Mouse (Mus musculus) midbrain, embryonic 12.5 days (tissue): ENCODE results near the gene Ap3m1. TPM values are rescaled to one million over a fixed set of nuclear protein-coding genes. Genes with fewer than 3 reads are reported as not detected.

Experiments used
- ATAC-seq: fragments of 200-750 bp; cut with Nextera tagmentation; 2 replicates; pipeline ENCODE4 v1.8.0; 2017; ENCODE audit warnings: low read depth, moderate TSS enrichment, moderate library complexity; ENCODE audit not compliant: low FRiP score
- H3K27ac ChIP-seq: fragments of 300-500 bp; sonication (generic); replicated peaks from 2 replicates; pipeline ENCODE4 v1.5.1; 2016; ENCODE audit warnings: mild to moderate bottlenecking
- H3K27me3 ChIP-seq: fragments of 300-500 bp; sonication (generic); 2 replicates; pipeline ENCODE4 v1.6.1; 2016; ENCODE audit warnings: mild to moderate bottlenecking
- H3K36me3 ChIP-seq: fragments of 300-500 bp; sonication (generic); 2 replicates; pipeline ENCODE4 v1.6.1; 2016
- H3K4me1 ChIP-seq: fragments of 300-500 bp; sonication (generic); 2 replicates; pipeline ENCODE4 v1.6.1; 2016
- H3K4me2 ChIP-seq: fragments of 300-500 bp; sonication (generic); replicated peaks from 2 replicates; pipeline ENCODE4 v1.6.1; 2016; ENCODE audit warnings: mild to moderate bottlenecking, moderate library complexity
- H3K4me3 ChIP-seq: fragments of 300-500 bp; sonication (generic); 2 replicates; pipeline ENCODE4 v1.5.1; 2016; ENCODE audit warnings: mild to moderate bottlenecking
- H3K9ac ChIP-seq: fragments of 300-500 bp; sonication (generic); replicated peaks from 2 replicates; pipeline ENCODE4 v1.6.1; 2016; ENCODE audit warnings: mild to moderate bottlenecking, moderate library complexity
- H3K9me3 ChIP-seq: fragments of 300-500 bp; sonication (generic); 2 replicates; pipeline ENCODE4 v1.6.1; 2016; ENCODE audit warnings: mild to moderate bottlenecking
- WGBS: fragments of 180-500 bp; shearing (Covaris S2); methylation state at CpG from one replicate; pipeline ENCODE4 v1.1.7; 2016; 5-methylcytosine and 5-hydroxymethylcytosine counted together
- polyA plus RNA-seq: library from polyadenylated mRNA; unstranded; fragments of >200 nt; fragmentation: Nextera tagmentation; extraction: Ambion mirVana; gene quantifications from 2 replicates; pipeline ENCODE4 v1.2.1, GENCODE M21; 2016

Gene Ap3m1
- polyA plus RNA-seq, 1 experiment from 2014 or later, result 121 TPM

GRCm38 (mm10) chr14:20995497-20995896 is 56.8 kb downstream of the Ap3m1 start:
- WGBS, result 92% methylated on average over 2 of the region's 2 CpGs
- Histone ChIP-seq H3K4me3 (no peak overlapping the region), H3K27me3 (no peaks in the 10 kb centered on the region), H3K9me3 (no peaks in the 10 kb centered on the region), H3K36me3 (peaks cover 4% of the 10 kb centered on the region; the same call in 1 of the 2 replicates), H3K9ac (no peak overlapping the region), H3K4me1 (no peaks in the 10 kb centered on the region; the same call in 1 of the 2 replicates), H3K27ac (no peak overlapping the region), H3K4me2 (no peak overlapping the region)
- ATAC-seq, result no peak

DNA sequence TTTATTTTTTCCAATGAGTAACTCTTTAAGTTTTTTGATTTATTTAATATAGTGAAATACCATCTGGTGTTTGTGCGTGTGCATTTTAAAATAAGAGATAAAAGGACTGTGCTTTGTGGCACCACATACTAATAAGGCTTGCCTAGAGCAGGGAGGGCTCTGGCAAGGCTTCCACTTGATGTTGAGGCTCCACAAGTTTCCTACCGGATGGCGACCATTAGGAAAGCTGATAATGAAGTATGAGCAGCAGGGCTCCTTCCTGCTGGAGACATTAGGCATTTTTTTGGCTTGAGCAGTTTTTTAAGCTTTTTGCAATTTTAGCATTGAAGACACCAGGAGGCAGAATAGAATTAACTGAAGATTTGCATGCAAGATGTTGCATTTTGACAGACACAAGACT is 57.8 kb downstream of the Ap3m1 start:
- no peaks in the 10 kb centered on the region for H3K27me3 ChIP-seq
- no peak overlapping the region for H3K27ac ChIP-seq
- no peak overlapping the region for H3K4me3 ChIP-seq
- 90% methylated on average over 3 of the region's 3 CpGs for WGBS
- no peak overlapping the region for H3K9ac ChIP-seq
- H3K36me3 ChIP-seq, result peaks cover 4% of the 10 kb centered on the region; the same call in 1 of the 2 replicates
- no peaks in the 10 kb centered on the region; the same call in 1 of the 2 replicates for H3K4me1 ChIP-seq
- H3K4me2 ChIP-seq, result no peak overlapping the region
- H3K9me3 ChIP-seq, result no peaks in the 10 kb centered on the region
- ATAC-seq, result no peak

GRCm38 (mm10) chr14:20993067-20993691 is 59.1 kb downstream of the Ap3m1 start:
- ATAC-seq, result no peak
- Histone ChIP-seq H3K36me3 (peaks cover 4% of the 10 kb centered on the region; the same call in 1 of the 2 replicates), H3K9me3 (no peaks in the 10 kb centered on the region), H3K4me1 (no peaks in the 10 kb centered on the region; the same call in 1 of the 2 replicates), H3K4me2 (no peak overlapping the region), H3K27ac (no peak overlapping the region), H3K4me3 (no peak overlapping the region), H3K9ac (no peak overlapping the region), H3K27me3 (no peaks in the 10 kb centered on the region)
- WGBS, result 57% methylated on average over 3 of the region's 3 CpGs

- Histone ChIP-seq H3K36me3 (peaks cover 4% of the 10 kb centered on the region; the same call in 1 of the 2 replicates), H3K4me2 (no peak overlapping the region), H3K4me1 (no peaks in the 10 kb centered on the region), H3K4me3 (no peak overlapping the region), H3K27ac (no peak overlapping the region), H3K9ac (no peak overlapping the region), H3K9me3 (no peaks in the 10 kb centered on the region), H3K27me3 (no peaks in the 10 kb centered on the region)
- no peak for ATAC-seq
- WGBS, result 97% methylated on average over 1 of the region's 1 CpGs
Observed at GRCm38 (mm10) chr14:20991492-20991891, 60.8 kb downstream of the Ap3m1 start.

- H3K9me3 ChIP-seq, result no peaks in the 10 kb centered on the region
- H3K4me2 ChIP-seq, result no peak overlapping the region
- no peak overlapping the region for H3K4me3 ChIP-seq
- H3K27me3 ChIP-seq, result no peaks in the 10 kb centered on the region
- H3K36me3 ChIP-seq, result no peaks in the 10 kb centered on the region
- H3K9ac ChIP-seq, result no peak overlapping the region
- H3K27ac ChIP-seq, result no peak overlapping the region
- no peak for ATAC-seq
- WGBS, result 90% methylated on average over 3 of the region's 3 CpGs
- no peaks in the 10 kb centered on the region; the same call in 1 of the 2 replicates for H3K4me1 ChIP-seq
Observed at GRCm38 (mm10) chr14:20985482-20985881, 66.8 kb downstream of the Ap3m1 start.

DNA sequence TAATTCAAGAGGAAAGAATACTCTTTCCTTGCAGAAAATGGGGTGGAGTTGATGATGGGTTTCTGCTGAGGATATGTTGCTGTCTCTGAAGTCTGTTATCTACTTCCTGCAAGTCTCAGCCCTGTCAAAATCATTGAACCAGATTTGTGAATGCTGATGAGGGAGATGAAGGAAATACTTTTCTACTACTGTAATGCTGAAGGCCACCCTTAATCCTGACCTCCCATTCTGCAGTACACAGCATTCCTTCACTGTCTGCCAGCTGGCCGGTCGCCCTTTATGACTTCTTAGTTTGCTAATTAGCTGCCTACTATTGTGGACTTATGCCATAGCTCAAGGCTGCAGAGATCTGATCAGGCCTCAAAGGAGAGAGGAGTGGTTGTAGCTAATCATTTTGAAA is 68.5 kb downstream of the Ap3m1 start:
- 55% methylated on average over 2 of the region's 2 CpGs for WGBS
- no peak for ATAC-seq
- Histone ChIP-seq H3K9ac (no peak overlapping the region), H3K36me3 (no peaks in the 10 kb centered on the region), H3K27me3 (no peaks in the 10 kb centered on the region), H3K9me3 (no peaks in the 10 kb centered on the region), H3K4me1 (no peaks in the 10 kb centered on the region; the same call in 1 of the 2 replicates), H3K4me2 (no peak overlapping the region), H3K27ac (no peak overlapping the region), H3K4me3 (no peak overlapping the region)

Other genes with a start within 250 kb of the Ap3m1 start
- 0.29 and 0.34 TPM in 2 replicates for gene Plau, start 215.8 kb downstream of the Ap3m1 start, polyA plus RNA-seq
- 25.2 and 26.3 TPM in 2 replicates for gene Vcl, start 123.1 kb downstream of the Ap3m1 start, polyA plus RNA-seq
- gene Adk, start 66 bp upstream of the Ap3m1 start, polyA plus RNA-seq, result 84.3 and 84.7 TPM in 2 replicates